Mouse (Mus musculus): ENCODE data around the gene Gpr61. TPM values are rescaled to one million over a fixed set of nuclear protein-coding genes. Genes with fewer than 3 reads are reported as not detected.

Gene Gpr61
- total RNA-seq, 4 experiments from 2014 or later, result 15.8 to 17.2 (median 17.0) TPM

GRCm38 (mm10) chr3:108131216-108131615 is 23.5 kb downstream of the Gpr61 start:
- no peak for DNase-seq (ENCODE audit: low spot score in 2 of 2)

- no peak for DNase-seq (ENCODE audit: low spot score in 2 of 2)
Measured at GRCm38 (mm10) chr3:108129804-108130203, 24.9 kb downstream of the Gpr61 start.

GRCm38 (mm10) chr3:108129367-108129766 is 25.3 kb downstream of the Gpr61 start:
- DNase-seq (ENCODE audit: low spot score in 2 of 2), result no peak

- DNase-seq (ENCODE audit: low spot score in 2 of 2), result no peak
Measured at GRCm38 (mm10) chr3:108128520-108128919, 26.2 kb downstream of the Gpr61 start.

GRCm38 (mm10) chr3:108126327-108126726 is 28.4 kb downstream of the Gpr61 start:
- DNase-seq (ENCODE audit: low spot score in 2 of 2), result no peak

GRCm38 (mm10) chr3:108124131-108124530 is 30.6 kb downstream of the Gpr61 start:
- no peak for DNase-seq (ENCODE audit: low spot score in 2 of 2)

- DNase-seq (ENCODE audit: low spot score in 2 of 2), result no peak
Measured at GRCm38 (mm10) chr3:108123242-108123641, 31.4 kb downstream of the Gpr61 start.

GRCm38 (mm10) chr3:108121101-108121500 is 33.6 kb downstream of the Gpr61 start:
- DNase-seq (ENCODE audit: low spot score in 2 of 2), result no peak

- DNase-seq (ENCODE audit: low spot score in 2 of 2), result no peak
Measured at GRCm38 (mm10) chr3:108117465-108117864, 37.2 kb downstream of the Gpr61 start.

- DNase-seq (ENCODE audit: low spot score in 2 of 2), result no peak
Measured at GRCm38 (mm10) chr3:108113591-108114289, 40.9 kb downstream of the Gpr61 start.

- no peak for DNase-seq (ENCODE audit: low spot score in 2 of 2)
Measured at GRCm38 (mm10) chr3:108112666-108113065, 42.0 kb downstream of the Gpr61 start.

GRCm38 (mm10) chr3:108112246-108112645 is 42.4 kb downstream of the Gpr61 start:
- DNase-seq (ENCODE audit: low spot score in 2 of 2), result no peak

GRCm38 (mm10) chr3:108111320-108111719 is 43.4 kb downstream of the Gpr61 start:
- DNase-seq (ENCODE audit: low spot score in 2 of 2), result no peak

- no peak for DNase-seq (ENCODE audit: low spot score in 2 of 2)
Measured at GRCm38 (mm10) chr3:108105281-108105680, 49.4 kb downstream of the Gpr61 start.

- no peak for DNase-seq (ENCODE audit: low spot score in 2 of 2)
Measured at GRCm38 (mm10) chr3:108102075-108102474, 52.6 kb downstream of the Gpr61 start.

- no peak for DNase-seq (ENCODE audit: low spot score in 2 of 2)
Measured at GRCm38 (mm10) chr3:108101594-108101993, 53.1 kb downstream of the Gpr61 start.

Other genes starting within 250 kb of the Gpr61 start
- 100 to 1,000 TPM; 147 to 158 (median 155) TPM for gene Gstm7, start 223.1 kb downstream of the Gpr61 start, total RNA-seq (2022)
- gene Gstm6, start 211.1 kb downstream of the Gpr61 start, total RNA-seq (2022), result 10 to 100 TPM; 15.9 to 20.0 (median 17.4) TPM
- not detected for gene Gstm3, start 185.6 kb downstream of the Gpr61 start, total RNA-seq (2022)
- 1 to 10 TPM; 3.1 to 5.0 (median 4.0) TPM for gene Gstm2, start 168.4 kb downstream of the Gpr61 start, total RNA-seq (2022)
- gene Gstm1, start 136.9 kb downstream of the Gpr61 start, total RNA-seq (2022), result 100 to 1,000 TPM; 329 to 421 (median 351) TPM
- gene Gstm4, start 110.0 kb downstream of the Gpr61 start, total RNA-seq (2022), result 10 to 100 TPM; 11.1 to 14.4 (median 13.4) TPM
- 10 to 100 TPM; 64.2 to 82.5 (median 74.0) TPM for gene Ampd2, start 68.2 kb downstream of the Gpr61 start, total RNA-seq (2022)
- gene Gnat2, start 62.1 kb downstream of the Gpr61 start, total RNA-seq (2022), result under 1 TPM in 1 of 4 experiments, not detected in 3; 0.61 TPM
- gene Gnai3, start 8.7 kb downstream of the Gpr61 start, total RNA-seq (2022), result 10 to 100 TPM; 27.5 to 31.1 (median 30.1) TPM
- 10 to 100 TPM; 61.9 to 71.8 (median 68.3) TPM for gene Amigo1, start 31.5 kb upstream of the Gpr61 start, total RNA-seq (2022)
- gene Cyb561d1, start 46.3 kb upstream of the Gpr61 start, total RNA-seq (2022), result 10 to 100 TPM; 15.7 to 21.2 (median 18.9) TPM
- gene Atxn7l2, start 56.1 kb upstream of the Gpr61 start, total RNA-seq (2022), result 10 to 100 TPM; 23.1 to 36.3 (median 29.6) TPM
- 1 to 10 TPM; 2.1 to 3.8 (median 2.8) TPM for gene Sypl2, start 71.8 kb upstream of the Gpr61 start, total RNA-seq (2022)
- 10 to 100 TPM; 75.1 to 78.6 (median 77.7) TPM for gene Psma5, start 102.0 kb upstream of the Gpr61 start, total RNA-seq (2022)
- gene Sort1, start 129.2 kb upstream of the Gpr61 start, total RNA-seq (2022), result 100 to 1,000 TPM; 329 to 381 (median 353) TPM
- gene Mybphl, start 210.0 kb upstream of the Gpr61 start, total RNA-seq (2022), result 1 to 10 TPM in 2 of 4 experiments, under 1 TPM in 2; 0.52 to 1.8 (median 0.83) TPM
- gene Psrc1, start 229.0 kb upstream of the Gpr61 start, total RNA-seq (2022), result 10 to 100 TPM; 17.0 to 27.2 (median 22.9) TPM

Data from layer of hippocampus, adult 8-10 months (tissue).